ENCODE assay signal across 11 mouse cellular contexts in the genomic region with DNA sequence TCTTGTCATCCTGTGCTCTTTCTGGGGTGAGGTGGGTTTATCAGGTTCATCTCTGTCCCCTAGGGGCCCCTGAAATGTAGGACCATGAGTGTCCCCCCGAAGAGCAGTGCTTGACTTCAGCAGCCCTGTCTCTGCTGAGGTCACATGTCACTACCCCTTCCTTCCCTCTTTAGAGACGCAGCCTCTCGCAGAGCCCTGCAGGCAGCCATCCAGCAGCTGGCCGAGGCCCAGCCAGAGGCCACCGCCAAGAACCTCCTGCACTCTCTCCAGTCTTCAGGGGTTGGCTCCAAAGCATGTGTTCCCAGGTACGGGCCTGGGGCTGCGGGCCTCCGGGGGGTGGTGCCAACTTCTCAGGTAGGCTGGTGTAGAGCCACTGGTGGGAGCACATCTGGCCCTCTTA. TPM values are rescaled to one million over a fixed set of nuclear protein-coding genes. Genes with fewer than 3 reads are reported as not detected.
DNase-seq lines count a peak whose midpoint lies in the region; ATAC-seq and TF ChIP-seq lines count a peak whose summit lies in the region.
"Had no signal": no experiment of that assay in that cellular context is flagged by ENCODE, and none has a peak within 500 bp of the region (broad histone marks: within the 10 kb centered on the region; RNA-seq: fewer than 3 reads in every experiment).

No protein-coding gene starts in this region.

- no peak overlapping the region for H3K4me2 ChIP-seq in hindbrain, postnatal 0 days (ENCODE audit: low read depth, low read length)
- no peak overlapping the region for H3K4me2 ChIP-seq in hindbrain, embryonic 16.5 days (ENCODE audit: low read length)
- H3K4me2 ChIP-seq in heart, embryonic 11.5 days = no peak overlapping the region
- H3K4me2 ChIP-seq in midbrain, embryonic 14.5 days (ENCODE audit: low read length) = no peak overlapping the region
- H3K4me2 ChIP-seq in forebrain, postnatal 0 days (ENCODE audit: low read depth) = no peak overlapping the region
- H3K4me2 ChIP-seq: hindbrain, embryonic 13.5 days; limb, embryonic 12.5 days had no signal

- 67% methylated on average over 8 of the region's 8 CpGs for WGBS in hindbrain, postnatal 0 days
- 78% methylated on average over 8 of the region's 8 CpGs for WGBS in hindbrain, embryonic 16.5 days
- 90% methylated on average over 8 of the region's 8 CpGs for WGBS in heart, embryonic 11.5 days (ENCODE audit: insufficient replicate concordance)
- 93% methylated on average over 8 of the region's 8 CpGs for WGBS in midbrain, embryonic 14.5 days
- WGBS in forebrain, postnatal 0 days = 75% methylated on average over 8 of the region's 8 CpGs

- no peaks in the 10 kb centered on the region for H3K9me3 ChIP-seq in hindbrain, postnatal 0 days (ENCODE audit: low read length)
- H3K9me3 ChIP-seq in hindbrain, embryonic 16.5 days (ENCODE audit: control insufficient read depth, low read length) = no peaks in the 10 kb centered on the region
- no peaks in the 10 kb centered on the region for H3K9me3 ChIP-seq in heart, embryonic 11.5 days (replicated peaks; ENCODE audit: control insufficient read depth, low read length)
- H3K9me3 ChIP-seq in midbrain, embryonic 14.5 days (ENCODE audit: control insufficient read depth, low read length) = no peaks in the 10 kb centered on the region
- H3K9me3 ChIP-seq in forebrain, postnatal 0 days (ENCODE audit: low read length) = no peaks in the 10 kb centered on the region
- H3K9me3 ChIP-seq: hindbrain, embryonic 13.5 days; limb, embryonic 12.5 days had no signal

- no peak for TF ChIP-seq CTCF in hindbrain, postnatal 0 days (IDR thresholded peaks at IDR 0.05; ENCODE audit: low read depth)
- TF ChIP-seq CTCF in forebrain, postnatal 0 days (IDR thresholded peaks at IDR 0.05; ENCODE audit: low read depth) = no peak

- ATAC-seq in hindbrain, postnatal 0 days = no peak
- ATAC-seq in hindbrain, embryonic 16.5 days = no peak
- no peak for ATAC-seq in heart, embryonic 11.5 days (replicated peaks; ENCODE audit: insufficient number of reproducible peaks, low FRiP score, low TSS enrichment)
- ATAC-seq in megakaryocyte progenitor cell, adult 5-6 weeks (replicated peaks; ENCODE audit: poor library complexity) = peak; percentile 38; the same call in 1 of the 2 replicates
- ATAC-seq in midbrain, embryonic 14.5 days (ENCODE audit: low FRiP score, low TSS enrichment) = no peak
- no peak for ATAC-seq in forebrain, postnatal 0 days

- H3K27ac ChIP-seq in hindbrain, postnatal 0 days = no peak overlapping the region
- H3K27ac ChIP-seq in hindbrain, embryonic 16.5 days (ENCODE audit: low read depth, low read length) = no peak overlapping the region
- H3K27ac ChIP-seq in heart, embryonic 11.5 days (ENCODE audit: low read depth, low read length) = no peak overlapping the region
- H3K27ac ChIP-seq in midbrain, embryonic 14.5 days (replicated peaks; ENCODE audit: low read depth, low read length) = no peak overlapping the region
- H3K27ac ChIP-seq in forebrain, postnatal 0 days (ENCODE audit: low read depth, low read length) = no peak overlapping the region
- H3K27ac ChIP-seq: hindbrain, embryonic 13.5 days had no signal

- H3K4me1 ChIP-seq in hindbrain, postnatal 0 days (ENCODE audit: insufficient read depth, low read length) = no peaks in the 10 kb centered on the region
- no peaks in the 10 kb centered on the region; the same call in 1 of the 2 replicates for H3K4me1 ChIP-seq in hindbrain, embryonic 16.5 days (ENCODE audit: control insufficient read depth, insufficient read depth, low read depth, low read length)
- peaks cover 5% of the 10 kb centered on the region for H3K4me1 ChIP-seq in heart, embryonic 11.5 days (ENCODE audit: control insufficient read depth, insufficient read depth, low read length)
- H3K4me1 ChIP-seq in midbrain, embryonic 14.5 days (ENCODE audit: control insufficient read depth, insufficient read depth, low read length) = no peaks in the 10 kb centered on the region
- H3K4me1 ChIP-seq in forebrain, postnatal 0 days (ENCODE audit: insufficient read depth) = no peaks in the 10 kb centered on the region
- H3K4me1 ChIP-seq: hindbrain, embryonic 13.5 days; limb, embryonic 12.5 days had no signal

- H3K4me3 ChIP-seq in hindbrain, postnatal 0 days (ENCODE audit: low read length) = no peak overlapping the region
- no peak overlapping the region for H3K4me3 ChIP-seq in hindbrain, embryonic 16.5 days (ENCODE audit: low read length)
- no peak overlapping the region for H3K4me3 ChIP-seq in heart, embryonic 11.5 days (ENCODE audit: low read depth, low read length)
- H3K4me3 ChIP-seq in midbrain, embryonic 14.5 days (replicated peaks; ENCODE audit: low read depth, low read length) = no peak overlapping the region
- H3K4me3 ChIP-seq in forebrain, postnatal 0 days (ENCODE audit: low read depth, low read length) = no peak overlapping the region
- H3K4me3 ChIP-seq: hindbrain, embryonic 13.5 days; limb, embryonic 12.5 days had no signal

- H3K27me3 ChIP-seq in hindbrain, postnatal 0 days (ENCODE audit: insufficient read depth, low read length) = no peaks in the 10 kb centered on the region
- H3K27me3 ChIP-seq in hindbrain, embryonic 16.5 days (replicated peaks; ENCODE audit: control insufficient read depth, insufficient read depth, low read length) = no peaks in the 10 kb centered on the region
- no peaks in the 10 kb centered on the region for H3K27me3 ChIP-seq in heart, embryonic 11.5 days (ENCODE audit: control insufficient read depth, insufficient read depth, low read length)
- H3K27me3 ChIP-seq in midbrain, embryonic 14.5 days (ENCODE audit: control insufficient read depth, insufficient read depth, low read length) = no peaks in the 10 kb centered on the region
- no peaks in the 10 kb centered on the region for H3K27me3 ChIP-seq in forebrain, postnatal 0 days (ENCODE audit: insufficient read depth, low read length)
- H3K27me3 ChIP-seq: CH12.LX; hindbrain, embryonic 13.5 days; limb, embryonic 12.5 days had no signal

- no peak overlapping the region for H3K9ac ChIP-seq in hindbrain, postnatal 0 days (replicated peaks; ENCODE audit: low read length)
- H3K9ac ChIP-seq in hindbrain, embryonic 16.5 days (ENCODE audit: low read depth, low read length) = no peak overlapping the region
- 0 out of 2 replicates have a peak overlapping the region, but pooled peaks have one; percentile 22 for H3K9ac ChIP-seq in heart, embryonic 11.5 days (ENCODE audit: low read depth, low read length)
- no peak overlapping the region for H3K9ac ChIP-seq in midbrain, embryonic 14.5 days (replicated peaks; ENCODE audit: low read length)
- H3K9ac ChIP-seq in forebrain, postnatal 0 days = no peak overlapping the region
- H3K9ac ChIP-seq: hindbrain, embryonic 13.5 days; limb, embryonic 12.5 days had no signal

- peak; percentile 35 for DNase-seq in hindbrain, postnatal 0 days (ENCODE audit: low spot score)
- DNase-seq in urinary bladder, postnatal 14 days (ENCODE audit: low spot score) = peak; percentile 38
- no peak for DNase-seq in urinary bladder, postnatal 25 days (ENCODE audit: low spot score)
- DNase-seq in midbrain, embryonic 14.5 days = no peak
- no peak for DNase-seq in forebrain, postnatal 0 days

- H3K36me3 ChIP-seq in hindbrain, postnatal 0 days (ENCODE audit: insufficient read depth, low read length) = peaks cover 60% of the 10 kb centered on the region
- peaks cover 42% of the 10 kb centered on the region for H3K36me3 ChIP-seq in hindbrain, embryonic 16.5 days (ENCODE audit: control insufficient read depth, insufficient read depth, low read length)
- H3K36me3 ChIP-seq in heart, embryonic 11.5 days (ENCODE audit: control insufficient read depth, insufficient read depth, low read length) = peaks cover 45% of the 10 kb centered on the region
- H3K36me3 ChIP-seq in midbrain, embryonic 14.5 days (ENCODE audit: control insufficient read depth, insufficient read depth, low read length) = peaks cover 83% of the 10 kb centered on the region
- H3K36me3 ChIP-seq in forebrain, postnatal 0 days (ENCODE audit: insufficient read depth) = peaks cover 78% of the 10 kb centered on the region

RNA-seq across cellular contexts. Expression of a gene that starts 9.9 kb away (rescaled TPM):
- 73.4 and 81.7 TPM in 2 replicates for total RNA-seq in hindbrain, postnatal 0 days (2014; rRNA removed)
- polyA plus RNA-seq in hindbrain, postnatal 0 days (2015; fragmentation: Nextera tagmentation; extraction: Ambion mirVana) = 22.8 and 24.3 TPM in 2 replicates
- polyA plus RNA-seq in hindbrain, embryonic 16.5 days (2015; fragmentation: Nextera tagmentation; extraction: Ambion mirVana) = 32.2 and 39.3 TPM in 2 replicates
- 29.7 and 33.5 TPM in 2 replicates for polyA plus RNA-seq in heart, embryonic 11.5 days (2014; fragmentation: Nextera tagmentation; extraction: Ambion mirVana)
- 17.5 and 17.7 TPM in 2 replicates for total RNA-seq in megakaryocyte progenitor cell, adult 5-6 weeks (2015)
- 33.2 and 35.3 TPM in 2 replicates for total RNA-seq in megakaryocyte progenitor cell, adult 5-6 weeks (2017)
- 40.5 and 51.2 TPM in 2 replicates for polyA plus RNA-seq in midbrain, embryonic 14.5 days (2014; fragmentation: Nextera tagmentation; extraction: Ambion mirVana)
- total RNA-seq in forebrain, postnatal 0 days (2014; rRNA removed) = 51.9 and 74.4 TPM in 2 replicates
- polyA plus RNA-seq in forebrain, postnatal 0 days (2015; fragmentation: Nextera tagmentation; extraction: Ambion mirVana) = 19.4 and 22.4 TPM in 2 replicates

RNA-seq across cellular contexts. Expression of a gene that starts 15.7 kb away (rescaled TPM):
- total RNA-seq in hindbrain, postnatal 0 days (2014; rRNA removed) = 1,557 and 1,861 TPM in 2 replicates
- 786 and 796 TPM in 2 replicates for polyA plus RNA-seq in hindbrain, postnatal 0 days (2015; fragmentation: Nextera tagmentation; extraction: Ambion mirVana)
- 814 and 834 TPM in 2 replicates for polyA plus RNA-seq in hindbrain, embryonic 16.5 days (2015; fragmentation: Nextera tagmentation; extraction: Ambion mirVana)
- 1,182 and 1,275 TPM in 2 replicates for polyA plus RNA-seq in heart, embryonic 11.5 days (2014; fragmentation: Nextera tagmentation; extraction: Ambion mirVana)
- 3,223 and 3,257 TPM in 2 replicates for total RNA-seq in megakaryocyte progenitor cell, adult 5-6 weeks (2015)
- 1,603 and 2,013 TPM in 2 replicates for total RNA-seq in megakaryocyte progenitor cell, adult 5-6 weeks (2017)
- 1,038 and 1,071 TPM in 2 replicates for polyA plus RNA-seq in midbrain, embryonic 14.5 days (2014; fragmentation: Nextera tagmentation; extraction: Ambion mirVana)
- 1,794 and 2,056 TPM in 2 replicates for total RNA-seq in forebrain, postnatal 0 days (2014; rRNA removed)
- 842 and 978 TPM in 2 replicates for polyA plus RNA-seq in forebrain, postnatal 0 days (2015; fragmentation: Nextera tagmentation; extraction: Ambion mirVana)

RNA-seq across cellular contexts. Expression of a gene that starts 56.7 kb away (rescaled TPM):
- 80.5 and 88.1 TPM in 2 replicates for total RNA-seq in hindbrain, postnatal 0 days (2014; rRNA removed)
- 22.2 and 25.3 TPM in 2 replicates for polyA plus RNA-seq in hindbrain, postnatal 0 days (2015; fragmentation: Nextera tagmentation; extraction: Ambion mirVana)
- polyA plus RNA-seq in hindbrain, embryonic 16.5 days (2015; fragmentation: Nextera tagmentation; extraction: Ambion mirVana) = 8.3 and 14.6 TPM in 2 replicates
- polyA plus RNA-seq in heart, embryonic 11.5 days (2014; fragmentation: Nextera tagmentation; extraction: Ambion mirVana) = 19.2 and 20.1 TPM in 2 replicates
- total RNA-seq in megakaryocyte progenitor cell, adult 5-6 weeks (2015) = 24.7 and 25.2 TPM in 2 replicates
- total RNA-seq in megakaryocyte progenitor cell, adult 5-6 weeks (2017) = 22.8 and 28.8 TPM in 2 replicates
- polyA plus RNA-seq in midbrain, embryonic 14.5 days (2014; fragmentation: Nextera tagmentation; extraction: Ambion mirVana) = 24.9 and 28.0 TPM in 2 replicates
- 87.7 and 92.5 TPM in 2 replicates for total RNA-seq in forebrain, postnatal 0 days (2014; rRNA removed)
- polyA plus RNA-seq in forebrain, postnatal 0 days (2015; fragmentation: Nextera tagmentation; extraction: Ambion mirVana) = 22.0 and 24.7 TPM in 2 replicates

Comparison
In these comparisons a context has a peak if more than half of its experiments do, and no peak if none do; other contexts are left out.
1. DNase-seq: peak in hindbrain, postnatal 0 days (single experiment) and urinary bladder, postnatal 14 days (single experiment); none in urinary bladder, postnatal 25 days (single experiment), midbrain, embryonic 14.5 days (single experiment) and forebrain, postnatal 0 days (single experiment).